Mouse (Mus musculus): ENCODE measurements around the gene Chrna9. TPM values are rescaled to one million over a fixed set of nuclear protein-coding genes. Genes with fewer than 3 reads are reported as not detected.
"Not testable (repeated sequence)": the region's sequence is repeated elsewhere in the genome, so short reads cannot be mapped to it uniquely, and the experiment has no call there.

The Chrna9 gene
- polyA plus RNA-seq, 1 experiment from 2014 or later, result 0.59 TPM

GRCm38 (mm10) chr5:65968004-65968403 is 33.3 kb downstream of the Chrna9 start:
- Histone ChIP-seq H3K4me1 (ENCODE audit: control insufficient read depth, insufficient read depth, low read length) (no peaks in the 10 kb centered on the region), H3K9ac (ENCODE audit: low read length) (no peak overlapping the region), H3K4me2 (ENCODE audit: low read depth, severe bottlenecking) (no peak overlapping the region), H3K27me3 (ENCODE audit: control insufficient read depth, insufficient read depth, low read length) (no peaks in the 10 kb centered on the region), H3K36me3 (ENCODE audit: control insufficient read depth, insufficient read depth, low read length) (no peaks in the 10 kb centered on the region), H3K4me3 (ENCODE audit: low read depth, low read length) (no peak overlapping the region), H3K9me3 (ENCODE audit: control insufficient read depth, low read length) (no peaks in the 10 kb centered on the region), H3K27ac (replicated peaks; ENCODE audit: low read depth, low read length) (no peak overlapping the region)
- no peak for DNase-seq (ENCODE audit: low spot score)
- WGBS, result 89% methylated on average over 3 of the region's 3 CpGs
- ATAC-seq (ENCODE audit: insufficient number of reproducible peaks, low FRiP score, low TSS enrichment, low read depth), result no peak

GRCm38 (mm10) chr5:65973189-65973588 is 38.5 kb downstream of the Chrna9 start:
- Histone ChIP-seq H3K4me1 (ENCODE audit: control insufficient read depth, insufficient read depth, low read length) (no peaks in the 10 kb centered on the region), H3K36me3 (ENCODE audit: control insufficient read depth, insufficient read depth, low read length) (no peaks in the 10 kb centered on the region), H3K9me3 (ENCODE audit: control insufficient read depth, low read length) (no peaks in the 10 kb centered on the region), H3K4me2 (ENCODE audit: low read depth, severe bottlenecking) (no peak overlapping the region), H3K27ac (replicated peaks; ENCODE audit: low read depth, low read length) (no peak overlapping the region), H3K4me3 (ENCODE audit: low read depth, low read length) (no peak overlapping the region), H3K27me3 (ENCODE audit: control insufficient read depth, insufficient read depth, low read length) (no peaks in the 10 kb centered on the region), H3K9ac (ENCODE audit: low read length) (no peak overlapping the region)
- DNase-seq (ENCODE audit: low spot score) (no peak), ATAC-seq (ENCODE audit: insufficient number of reproducible peaks, low FRiP score, low TSS enrichment, low read depth) (no peak)
- 86% methylated on average over 2 of the region's 2 CpGs for WGBS

GRCm38 (mm10) chr5:65975731-65976130 is 41.0 kb downstream of the Chrna9 start:
- Histone ChIP-seq H3K9me3 (ENCODE audit: control insufficient read depth, low read length) (no peaks in the 10 kb centered on the region), H3K9ac (ENCODE audit: low read length) (no peak overlapping the region), H3K4me1 (ENCODE audit: control insufficient read depth, insufficient read depth, low read length) (no peaks in the 10 kb centered on the region), H3K27ac (replicated peaks; ENCODE audit: low read depth, low read length) (no peak overlapping the region), H3K4me2 (ENCODE audit: low read depth, severe bottlenecking) (no peak overlapping the region), H3K27me3 (ENCODE audit: control insufficient read depth, insufficient read depth, low read length) (no peaks in the 10 kb centered on the region), H3K36me3 (ENCODE audit: control insufficient read depth, insufficient read depth, low read length) (no peaks in the 10 kb centered on the region), H3K4me3 (ENCODE audit: low read depth, low read length) (no peak overlapping the region)
- WGBS, result 93% methylated on average over 13 of the region's 13 CpGs
- ATAC-seq (ENCODE audit: insufficient number of reproducible peaks, low FRiP score, low TSS enrichment, low read depth), result no peak
- no peak for DNase-seq (ENCODE audit: low spot score)

GRCm38 (mm10) chr5:65986426-65986825 is 51.7 kb downstream of the Chrna9 start:
- H3K36me3 ChIP-seq (ENCODE audit: control insufficient read depth, insufficient read depth, low read length), result no peaks in the 10 kb centered on the region
- no peak overlapping the region for H3K4me3 ChIP-seq (ENCODE audit: low read depth, low read length)
- no peaks in the 10 kb centered on the region for H3K9me3 ChIP-seq (ENCODE audit: control insufficient read depth, low read length)
- no peak for ATAC-seq (ENCODE audit: insufficient number of reproducible peaks, low FRiP score, low TSS enrichment, low read depth)
- 93% methylated on average over 5 of the region's 5 CpGs for WGBS
- no peak overlapping the region for H3K4me2 ChIP-seq (ENCODE audit: low read depth, severe bottlenecking)
- no peaks in the 10 kb centered on the region for H3K4me1 ChIP-seq (ENCODE audit: control insufficient read depth, insufficient read depth, low read length)
- no peak overlapping the region for H3K9ac ChIP-seq (ENCODE audit: low read length)
- no peak overlapping the region for H3K27ac ChIP-seq (replicated peaks; ENCODE audit: low read depth, low read length)
- no peaks in the 10 kb centered on the region for H3K27me3 ChIP-seq (ENCODE audit: control insufficient read depth, insufficient read depth, low read length)
- no peak for DNase-seq (ENCODE audit: low spot score)

- not testable (repeated sequence) for DNase-seq (ENCODE audit: low spot score); H3K36me3 ChIP-seq (ENCODE audit: control insufficient read depth, insufficient read depth, low read length); H3K9ac ChIP-seq (ENCODE audit: low read length); H3K9me3 ChIP-seq (ENCODE audit: control insufficient read depth, low read length); H3K27me3 ChIP-seq (ENCODE audit: control insufficient read depth, insufficient read depth, low read length); H3K4me3 ChIP-seq (ENCODE audit: low read depth, low read length); H3K4me2 ChIP-seq (ENCODE audit: low read depth, severe bottlenecking); H3K4me1 ChIP-seq (ENCODE audit: control insufficient read depth, insufficient read depth, low read length); ATAC-seq (ENCODE audit: insufficient number of reproducible peaks, low FRiP score, low TSS enrichment, low read depth); H3K27ac ChIP-seq (replicated peaks; ENCODE audit: low read depth, low read length)
- WGBS, result 70% methylated on average over 3 of the region's 3 CpGs
These were observed 52.3 kb downstream of the Chrna9 start for GRCm38 (mm10) chr5:65987004-65987403.

GRCm38 (mm10) chr5:65991191-65991590 is 56.5 kb downstream of the Chrna9 start:
- Histone ChIP-seq H3K27me3 (ENCODE audit: control insufficient read depth, insufficient read depth, low read length) (no peaks in the 10 kb centered on the region), H3K27ac (replicated peaks; ENCODE audit: low read depth, low read length) (no peak overlapping the region), H3K4me1 (ENCODE audit: control insufficient read depth, insufficient read depth, low read length) (no peaks in the 10 kb centered on the region), H3K36me3 (ENCODE audit: control insufficient read depth, insufficient read depth, low read length) (no peaks in the 10 kb centered on the region), H3K9me3 (ENCODE audit: control insufficient read depth, low read length) (no peaks in the 10 kb centered on the region), H3K4me3 (ENCODE audit: low read depth, low read length) (no peak overlapping the region), H3K9ac (ENCODE audit: low read length) (no peak overlapping the region), H3K4me2 (ENCODE audit: low read depth, severe bottlenecking) (no peak overlapping the region)
- DNase-seq (ENCODE audit: low spot score) (no peak), ATAC-seq (ENCODE audit: insufficient number of reproducible peaks, low FRiP score, low TSS enrichment, low read depth) (no peak)
- WGBS, result 88% methylated on average over 2 of the region's 2 CpGs

- Histone ChIP-seq H3K36me3 (ENCODE audit: control insufficient read depth, insufficient read depth, low read length) (no peaks in the 10 kb centered on the region), H3K9ac (ENCODE audit: low read length) (no peak overlapping the region), H3K4me3 (ENCODE audit: low read depth, low read length) (no peak overlapping the region), H3K4me1 (ENCODE audit: control insufficient read depth, insufficient read depth, low read length) (no peaks in the 10 kb centered on the region), H3K9me3 (ENCODE audit: control insufficient read depth, low read length) (no peaks in the 10 kb centered on the region), H3K27ac (replicated peaks; ENCODE audit: low read depth, low read length) (no peak overlapping the region), H3K27me3 (ENCODE audit: control insufficient read depth, insufficient read depth, low read length) (no peaks in the 10 kb centered on the region), H3K4me2 (ENCODE audit: low read depth, severe bottlenecking) (no peak overlapping the region)
- WGBS, result 77% methylated on average over 6 of the region's 6 CpGs
- no peak for ATAC-seq (ENCODE audit: insufficient number of reproducible peaks, low FRiP score, low TSS enrichment, low read depth)
- no peak for DNase-seq (ENCODE audit: low spot score)
These were observed 59.9 kb downstream of the Chrna9 start for GRCm38 (mm10) chr5:65994643-65995042.

GRCm38 (mm10) chr5:65997813-65998212 is 63.1 kb downstream of the Chrna9 start:
- DNase-seq (ENCODE audit: low spot score), result no peak
- Histone ChIP-seq H3K4me1 (ENCODE audit: control insufficient read depth, insufficient read depth, low read length) (no peaks in the 10 kb centered on the region), H3K27ac (replicated peaks; ENCODE audit: low read depth, low read length) (no peak overlapping the region), H3K27me3 (ENCODE audit: control insufficient read depth, insufficient read depth, low read length) (no peaks in the 10 kb centered on the region), H3K9me3 (ENCODE audit: control insufficient read depth, low read length) (no peaks in the 10 kb centered on the region), H3K4me2 (ENCODE audit: low read depth, severe bottlenecking) (no peak overlapping the region), H3K36me3 (ENCODE audit: control insufficient read depth, insufficient read depth, low read length) (no peaks in the 10 kb centered on the region), H3K9ac (ENCODE audit: low read length) (no peak overlapping the region), H3K4me3 (ENCODE audit: low read depth, low read length) (no peak overlapping the region)
- ATAC-seq (ENCODE audit: insufficient number of reproducible peaks, low FRiP score, low TSS enrichment, low read depth), result no peak

GRCm38 (mm10) chr5:65999106-65999505 is 64.4 kb downstream of the Chrna9 start:
- ATAC-seq (ENCODE audit: insufficient number of reproducible peaks, low FRiP score, low TSS enrichment, low read depth) (no peak), DNase-seq (ENCODE audit: low spot score) (no peak)
- Histone ChIP-seq H3K36me3 (ENCODE audit: control insufficient read depth, insufficient read depth, low read length) (no peaks in the 10 kb centered on the region), H3K9me3 (ENCODE audit: control insufficient read depth, low read length) (no peaks in the 10 kb centered on the region), H3K27me3 (ENCODE audit: control insufficient read depth, insufficient read depth, low read length) (no peaks in the 10 kb centered on the region), H3K4me3 (ENCODE audit: low read depth, low read length) (no peak overlapping the region), H3K9ac (ENCODE audit: low read length) (no peak overlapping the region), H3K4me1 (ENCODE audit: control insufficient read depth, insufficient read depth, low read length) (no peaks in the 10 kb centered on the region), H3K27ac (replicated peaks; ENCODE audit: low read depth, low read length) (no peak overlapping the region), H3K4me2 (ENCODE audit: low read depth, severe bottlenecking) (no peak overlapping the region)
- WGBS, result 93% methylated on average over 7 of the region's 7 CpGs
